Mouse (Mus musculus) ZHBTc4 (cell line): ENCODE results near the gene Nod1.

Experiments used
- DNase-seq: peaks from one replicate; pipeline ENCODE4 v3.0.0-alpha.2; 2011; ENCODE audit warnings: low read depth, low spot score

Gene Nod1

DNA sequence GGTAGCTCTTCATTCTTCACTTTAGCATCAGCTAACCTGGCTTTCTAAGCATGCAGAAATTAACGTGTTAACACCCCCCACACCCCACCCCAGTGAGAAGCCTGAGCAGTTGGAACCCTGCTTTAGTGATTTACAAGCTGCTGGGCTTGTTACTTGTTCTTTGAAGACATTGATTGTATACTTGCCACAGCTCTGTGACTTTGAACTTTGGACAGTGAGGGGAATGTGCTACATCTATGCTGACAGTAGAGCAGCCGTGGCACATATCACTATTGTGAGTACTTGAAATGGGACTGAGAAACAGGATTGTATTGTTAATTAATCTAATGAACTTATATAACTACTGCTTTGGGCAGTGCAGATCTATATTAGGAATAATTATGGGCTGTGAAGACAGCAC, 89.0 kb downstream of the Nod1 start:
- DNase-seq: no peak

DNA sequence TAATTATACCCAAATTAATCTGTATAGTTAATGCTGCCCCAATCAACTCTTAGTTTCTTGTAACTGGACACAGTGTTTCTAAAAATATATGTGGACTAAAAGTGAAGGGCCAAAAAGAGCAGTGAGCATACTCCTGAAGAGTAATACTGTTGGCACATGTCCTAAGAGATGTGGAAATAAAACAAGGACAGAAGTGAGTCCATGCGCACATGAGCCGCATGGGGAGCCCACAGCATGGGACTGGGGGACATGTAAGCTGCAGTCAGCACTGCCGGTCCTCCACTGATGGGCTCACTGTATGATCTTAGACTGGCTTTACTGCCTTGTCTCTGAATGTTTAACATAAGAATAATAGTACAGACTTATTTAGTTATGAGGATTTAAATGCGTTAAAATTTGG, 92.3 kb downstream of the Nod1 start:
- no peak for DNase-seq

DNA sequence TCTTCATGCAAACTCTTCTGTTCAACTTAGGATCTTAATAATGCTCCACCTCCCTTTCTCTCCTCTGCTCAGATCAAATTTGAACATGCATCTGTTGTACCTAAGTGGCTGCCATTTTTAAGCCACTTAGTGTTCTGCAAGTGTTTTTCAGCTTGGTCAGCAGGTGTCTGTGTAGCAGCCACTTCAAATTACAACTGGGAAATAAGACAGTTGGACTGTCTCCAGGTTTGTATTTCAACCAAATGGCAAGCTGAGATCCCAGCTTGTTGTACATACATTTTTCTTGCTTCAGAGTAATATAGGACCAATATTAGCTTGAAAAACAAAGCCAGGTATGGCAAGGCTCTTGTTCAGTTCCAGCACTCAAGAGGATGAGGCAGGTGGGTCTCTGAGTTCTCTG, 93.9 kb downstream of the Nod1 start:
- no peak for DNase-seq

DNA sequence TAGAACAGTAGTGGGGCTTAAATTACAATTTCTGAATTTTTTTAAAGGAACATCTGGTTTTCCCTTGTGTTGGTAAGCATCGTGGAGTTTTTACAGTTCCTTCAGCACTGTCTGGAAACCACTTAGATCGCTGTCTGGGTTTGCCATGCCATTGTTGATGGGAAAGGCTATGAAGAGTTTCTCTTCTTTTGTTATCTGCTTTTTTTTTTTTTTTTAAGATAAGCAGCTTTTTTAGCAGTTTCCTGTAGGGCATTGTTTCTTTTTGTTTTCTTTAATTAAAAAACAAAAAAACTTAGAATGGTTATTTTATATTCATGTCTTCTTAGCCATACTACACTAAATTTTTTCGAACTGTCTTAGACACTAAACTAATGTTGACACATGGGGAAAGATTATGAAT, 94.8 kb downstream of the Nod1 start:
- DNase-seq: no peak

DNA sequence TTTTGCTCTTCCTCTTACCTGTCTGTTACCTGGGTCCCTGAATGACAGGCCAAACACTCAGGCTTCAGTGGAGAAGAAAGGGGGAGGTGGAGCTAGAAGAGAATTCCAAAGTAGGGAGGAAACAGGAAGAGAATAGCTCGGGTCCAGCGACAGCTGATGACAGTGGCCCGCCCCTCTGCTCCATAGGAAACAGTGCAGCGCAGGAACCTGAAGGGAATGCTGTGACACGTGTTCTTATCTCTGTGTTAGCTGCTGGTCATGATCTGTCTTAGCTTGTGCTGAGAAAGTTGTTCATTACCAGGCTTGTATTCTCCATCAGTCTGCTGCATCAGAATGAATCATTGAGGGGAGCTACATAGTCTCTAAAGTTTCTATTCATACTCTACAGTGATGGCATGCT, 95.6 kb downstream of the Nod1 start:
- DNase-seq: peak; percentile 61
